ENCODE assay signal across 16 mouse cellular contexts in the genomic region with DNA sequence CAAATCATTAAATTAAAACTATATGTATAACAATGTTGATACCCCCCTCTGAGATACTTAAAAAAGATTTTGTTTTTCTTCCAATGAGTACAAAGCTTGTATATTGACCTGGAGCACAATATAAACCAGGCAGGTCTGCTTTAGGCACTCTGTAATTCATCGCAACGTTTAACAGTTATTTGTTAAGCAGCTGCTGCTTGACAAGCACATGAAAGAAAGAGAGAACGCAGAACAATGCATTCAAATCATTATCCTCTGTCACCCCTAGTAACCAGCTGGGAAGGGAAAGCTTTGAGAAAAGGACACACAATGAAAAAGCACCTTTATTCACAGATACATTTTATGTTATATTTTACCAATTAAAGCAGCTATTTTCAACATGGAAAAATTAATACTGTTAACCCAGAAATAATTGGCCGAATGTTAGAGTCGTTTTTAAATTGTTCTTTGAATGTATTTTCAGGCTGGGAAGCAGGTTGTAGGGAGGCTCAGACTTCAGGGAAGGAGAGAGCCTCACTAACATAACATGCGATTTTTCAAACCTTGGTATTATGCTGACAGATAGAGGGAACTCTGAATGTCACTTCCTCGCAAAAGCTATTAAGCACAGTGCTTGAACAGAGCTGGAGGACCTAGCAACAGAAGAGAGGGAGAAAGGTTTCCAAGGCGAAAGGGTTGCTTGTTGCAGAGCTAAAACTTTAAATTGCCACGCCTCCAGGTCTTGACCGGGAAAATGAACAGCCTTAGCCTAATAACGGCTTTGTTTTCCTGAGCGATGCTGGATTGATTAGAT. TPM values are rescaled to one million over a fixed set of nuclear protein-coding genes. Genes with fewer than 3 reads are reported as not detected.
DNase-seq lines count a peak whose midpoint lies in the region; ATAC-seq lines count a peak whose summit lies in the region.
"Had no signal": no experiment of that assay in that cellular context is flagged by ENCODE, and none has a peak within 500 bp of the region (broad histone marks: within the 10 kb centered on the region; RNA-seq: fewer than 3 reads in every experiment).

No protein-coding gene starts in this region.

- H3K4me2 ChIP-seq in hindbrain, embryonic 12.5 days (replicated peaks) = peak overlapping the region; percentile 26
- peak overlapping the region; percentile 28 for H3K4me2 ChIP-seq in midbrain, embryonic 14.5 days (ENCODE audit: low read length)
- H3K4me2 ChIP-seq in liver, embryonic 11.5 days = no peak overlapping the region
- H3K4me2 ChIP-seq: heart, embryonic 15.5 days; liver, embryonic 12.5 days had no signal

- H3K27me3 ChIP-seq in embryonic facial prominence, embryonic 10.5 days (replicated peaks; ENCODE audit: low read depth, poor library complexity, severe bottlenecking) = peaks cover 62% of the 10 kb centered on the region
- H3K27me3 ChIP-seq in hindbrain, embryonic 12.5 days = peaks cover 22% of the 10 kb centered on the region
- no peaks in the 10 kb centered on the region for H3K27me3 ChIP-seq in midbrain, embryonic 14.5 days (ENCODE audit: control insufficient read depth, insufficient read depth, low read length)
- H3K27me3 ChIP-seq in liver, embryonic 11.5 days (replicated peaks; ENCODE audit: control insufficient read depth, insufficient read depth, low read length) = peaks cover 2% of the 10 kb centered on the region; the same call in 1 of the 2 replicates
- H3K27me3 ChIP-seq: heart, embryonic 15.5 days; liver, embryonic 12.5 days had no signal

- 49% methylated on average over 12 of the region's 12 CpGs for WGBS in embryonic facial prominence, embryonic 10.5 days
- WGBS in hindbrain, embryonic 12.5 days = 46% methylated on average over 12 of the region's 12 CpGs
- 30% methylated on average over 12 of the region's 12 CpGs for WGBS in midbrain, embryonic 14.5 days
- 63% methylated on average over 12 of the region's 12 CpGs for WGBS in liver, embryonic 11.5 days

- H3K9ac ChIP-seq in hindbrain, embryonic 12.5 days = no peak overlapping the region
- no peak overlapping the region for H3K9ac ChIP-seq in midbrain, embryonic 14.5 days (replicated peaks; ENCODE audit: low read length)
- H3K9ac ChIP-seq in liver, embryonic 11.5 days (ENCODE audit: low read depth, low read length) = no peak overlapping the region
- H3K9ac ChIP-seq: heart, embryonic 15.5 days; liver, embryonic 12.5 days had no signal

- no peak overlapping the region; the same call in 1 of the 2 replicates for H3K27ac ChIP-seq in embryonic facial prominence, embryonic 10.5 days (replicated peaks)
- H3K27ac ChIP-seq in hindbrain, embryonic 12.5 days = no peak overlapping the region
- 0 out of 2 replicates have a peak overlapping the region, but pooled peaks have one; percentile 20 for H3K27ac ChIP-seq in midbrain, embryonic 14.5 days (replicated peaks; ENCODE audit: low read depth, low read length)
- no peak overlapping the region for H3K27ac ChIP-seq in liver, embryonic 11.5 days (ENCODE audit: low read depth, low read length)
- H3K27ac ChIP-seq: heart, embryonic 15.5 days; liver, embryonic 12.5 days had no signal

- H3K36me3 ChIP-seq in embryonic facial prominence, embryonic 10.5 days (replicated peaks) = no peaks in the 10 kb centered on the region
- H3K36me3 ChIP-seq in hindbrain, embryonic 12.5 days = no peaks in the 10 kb centered on the region
- no peaks in the 10 kb centered on the region for H3K36me3 ChIP-seq in midbrain, embryonic 14.5 days (ENCODE audit: control insufficient read depth, insufficient read depth, low read length)
- H3K36me3 ChIP-seq in liver, embryonic 11.5 days (ENCODE audit: control insufficient read depth, insufficient read depth, low read length) = no peaks in the 10 kb centered on the region
- H3K36me3 ChIP-seq: heart, embryonic 15.5 days; liver, embryonic 12.5 days had no signal

- peak; percentile 72 for ATAC-seq in hindbrain, embryonic 12.5 days (ENCODE audit: low FRiP score)
- ATAC-seq in midbrain, embryonic 14.5 days (ENCODE audit: low FRiP score, low TSS enrichment) = no peak; the same call in 1 of the 2 replicates
- ATAC-seq in liver, embryonic 11.5 days (replicated peaks; ENCODE audit: low FRiP score) = no peak
- ATAC-seq in megakaryocyte, adult 5-6 weeks (ENCODE audit: poor library complexity, severe bottlenecking) = no peak
- ATAC-seq: liver, embryonic 12.5 days had no signal

- peak; percentile 12 for DNase-seq in MN1 (ENCODE audit: low spot score)
- peak; percentile 8 for DNase-seq in embryonic facial prominence, embryonic 10.5 days (ENCODE audit: low spot score)
- DNase-seq in midbrain, embryonic 14.5 days = peak; percentile 33
- no peak for DNase-seq in liver, embryonic 11.5 days (ENCODE audit: low spot score)
- no peak for DNase-seq in right cerebral cortex, postnatal 14 days
- no peak for DNase-seq in adrenal gland, postnatal 10 days
- DNase-seq: gastrocnemius, postnatal 14 days; kidney, adult 18-20 months; right cerebral cortex, adult 18-20 months; thymus, postnatal 25 days had no signal

- 0 out of 2 replicates have a peak, but pooled peaks cover 6% of the 10 kb centered on the region for H3K4me1 ChIP-seq in embryonic facial prominence, embryonic 10.5 days
- peaks cover 7% of the 10 kb centered on the region; the same call in 1 of the 2 replicates for H3K4me1 ChIP-seq in hindbrain, embryonic 12.5 days
- no peaks in the 10 kb centered on the region for H3K4me1 ChIP-seq in midbrain, embryonic 14.5 days (ENCODE audit: control insufficient read depth, insufficient read depth, low read length)
- H3K4me1 ChIP-seq in liver, embryonic 11.5 days (replicated peaks; ENCODE audit: control insufficient read depth, insufficient read depth, low read length) = no peaks in the 10 kb centered on the region
- H3K4me1 ChIP-seq: heart, embryonic 15.5 days; liver, embryonic 12.5 days; megakaryocyte, embryonic 14.5 days had no signal

- H3K9me3 ChIP-seq in embryonic facial prominence, embryonic 10.5 days = no peaks in the 10 kb centered on the region
- no peaks in the 10 kb centered on the region for H3K9me3 ChIP-seq in hindbrain, embryonic 12.5 days (replicated peaks)
- H3K9me3 ChIP-seq in midbrain, embryonic 14.5 days (ENCODE audit: control insufficient read depth, low read length) = no peaks in the 10 kb centered on the region
- H3K9me3 ChIP-seq in liver, embryonic 11.5 days (ENCODE audit: control insufficient read depth, low read length) = no peaks in the 10 kb centered on the region
- H3K9me3 ChIP-seq: heart, embryonic 15.5 days; liver, embryonic 12.5 days; megakaryocyte, embryonic 14.5 days had no signal

- no peak overlapping the region for H3K4me3 ChIP-seq in embryonic facial prominence, embryonic 10.5 days
- no peak overlapping the region for H3K4me3 ChIP-seq in hindbrain, embryonic 12.5 days
- no peak overlapping the region for H3K4me3 ChIP-seq in midbrain, embryonic 14.5 days (replicated peaks; ENCODE audit: low read depth, low read length)
- no peak overlapping the region for H3K4me3 ChIP-seq in liver, embryonic 11.5 days (ENCODE audit: low read depth, low read length)
- H3K4me3 ChIP-seq: heart, embryonic 15.5 days; liver, embryonic 12.5 days; megakaryocyte, embryonic 14.5 days had no signal

RNA-seq across cellular contexts. Expression of a gene that starts 38.1 kb away (rescaled TPM):
- 0.16 and 0.32 TPM in 2 replicates for polyA plus RNA-seq in embryonic facial prominence, embryonic 10.5 days (2016; fragmentation: Nextera tagmentation; extraction: Ambion mirVana)
- polyA plus RNA-seq in hindbrain, embryonic 12.5 days (2016; fragmentation: Nextera tagmentation; extraction: Ambion mirVana) = 0.39 and 0.59 TPM in 2 replicates
- 3.3 and 4.1 TPM in 2 replicates for polyA plus RNA-seq in midbrain, embryonic 14.5 days (2014; fragmentation: Nextera tagmentation; extraction: Ambion mirVana)
- polyA plus RNA-seq in liver, embryonic 11.5 days (2014; fragmentation: Nextera tagmentation; extraction: Ambion mirVana) = not detected in 2 replicates
- total RNA-seq in adrenal gland, postnatal 10 days (2021) = 1 to 10 TPM in 1 of 2 experiments, under 1 TPM in 1; 0.66 to 1.5 TPM
- total RNA-seq in megakaryocyte, adult 5-6 weeks (2015) = 0.11 TPM in 1 of 2 replicates, not detected in the other
- total RNA-seq in megakaryocyte, adult 5-6 weeks (2017) = 0.12 TPM in 1 of 2 replicates, not detected in the other
- total RNA-seq: gastrocnemius, postnatal 14 days had no signal
- polyA plus RNA-seq: C2C12; heart, embryonic 15.5 days; liver, embryonic 12.5 days had no signal

Comparison
In these comparisons a context has a peak if more than half of its experiments do, and no peak if none do; other contexts are left out.
1. DNase-seq: peak in MN1 (single experiment), embryonic facial prominence, embryonic 10.5 days (single experiment) and midbrain, embryonic 14.5 days (single experiment); none in liver, embryonic 11.5 days (single experiment), right cerebral cortex, postnatal 14 days (single experiment) and adrenal gland, postnatal 10 days (single experiment).